Mouse (Mus musculus) regulatory T cell (primary cell): ENCODE measurements around the gene Brcc3.
"Not testable (repeated sequence)": the region's sequence is repeated elsewhere in the genome, so short reads cannot be mapped to it uniquely, and the experiment has no call there.

Source experiments
- in situ Hi-C: fragments of 300-600 bp; cut with MboI, MseI; formaldehyde crosslinking; loops from one replicate; pipeline ENCODE4 v1.15.1; 2025; ENCODE audit warnings: high pct_unique_total_duplicates

Brcc3 gene

DNA sequence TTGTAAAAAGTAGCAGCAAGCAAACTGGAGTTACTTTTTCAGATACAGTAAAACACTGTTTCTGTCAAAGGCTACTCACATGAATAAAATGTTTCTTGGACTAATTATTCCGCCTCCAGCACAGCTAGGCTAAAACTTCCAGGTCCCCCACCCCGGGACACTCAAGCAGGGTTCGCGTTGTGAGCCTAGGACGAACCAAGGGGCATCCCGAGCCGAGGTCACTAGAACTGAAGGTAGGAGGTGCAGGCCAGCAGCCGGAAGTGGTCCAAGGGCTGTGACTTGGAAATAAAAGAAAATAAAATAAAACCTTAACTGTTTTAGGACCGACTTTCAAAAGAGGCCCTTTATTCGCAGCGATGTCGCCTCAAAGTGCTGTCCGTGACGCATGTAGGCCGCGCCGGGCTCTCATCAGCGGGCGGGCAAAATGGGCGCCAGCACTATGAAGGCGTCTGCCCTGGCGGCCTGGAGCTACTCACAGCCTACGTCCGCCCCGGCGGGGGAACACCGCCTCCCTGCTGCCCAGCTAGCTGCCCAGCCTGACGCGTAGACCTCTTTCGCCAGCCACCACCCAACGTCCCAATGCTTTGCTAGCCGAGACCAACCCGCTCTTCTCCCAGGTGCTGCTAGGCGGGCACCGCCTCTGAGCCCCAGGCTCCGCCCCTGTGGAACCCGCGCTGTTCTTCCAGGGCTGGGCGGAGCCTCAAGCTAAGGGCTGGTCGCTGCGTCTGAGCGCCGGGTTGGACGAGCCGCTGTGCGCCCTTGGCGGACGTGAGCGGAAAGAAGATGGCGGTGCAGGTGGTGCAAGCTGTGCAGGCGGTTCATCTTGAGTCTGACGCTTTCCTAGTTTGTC, at the start of gene Brcc3, which contains the start of the genes Cmc4 and Mtcp1:
Brcc3 (plus strand) TSS at position 693 of the 850 bp plus-strand sequence.
Cmc4 (minus strand) TSS at position 649 of the 850 bp plus-strand sequence.
Mtcp1 (minus strand) TSS at position 653 of the 850 bp plus-strand sequence.
- in situ Hi-C loops: no loop called here

DNA sequence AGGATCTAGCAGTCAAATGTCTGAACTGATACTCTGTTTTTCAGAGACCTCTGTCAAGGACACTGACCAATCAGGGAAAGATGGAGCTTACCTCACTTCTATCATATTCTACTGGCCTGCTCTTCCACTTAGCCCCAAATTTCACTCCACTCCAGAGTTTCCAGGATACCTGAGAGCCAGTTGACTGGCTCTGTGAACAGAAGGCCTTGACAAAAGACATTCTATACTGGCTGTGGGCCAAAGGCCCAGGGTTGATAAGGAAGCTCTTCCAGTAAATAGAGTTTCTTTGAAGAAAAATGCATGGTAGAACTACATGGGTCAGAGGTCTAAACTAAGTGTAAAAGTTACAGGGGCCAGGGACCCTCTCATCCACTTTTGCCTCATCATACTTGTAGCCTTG, 46.2 kb upstream of the Brcc3 start:
- in situ Hi-C loops: no loop called here

DNA sequence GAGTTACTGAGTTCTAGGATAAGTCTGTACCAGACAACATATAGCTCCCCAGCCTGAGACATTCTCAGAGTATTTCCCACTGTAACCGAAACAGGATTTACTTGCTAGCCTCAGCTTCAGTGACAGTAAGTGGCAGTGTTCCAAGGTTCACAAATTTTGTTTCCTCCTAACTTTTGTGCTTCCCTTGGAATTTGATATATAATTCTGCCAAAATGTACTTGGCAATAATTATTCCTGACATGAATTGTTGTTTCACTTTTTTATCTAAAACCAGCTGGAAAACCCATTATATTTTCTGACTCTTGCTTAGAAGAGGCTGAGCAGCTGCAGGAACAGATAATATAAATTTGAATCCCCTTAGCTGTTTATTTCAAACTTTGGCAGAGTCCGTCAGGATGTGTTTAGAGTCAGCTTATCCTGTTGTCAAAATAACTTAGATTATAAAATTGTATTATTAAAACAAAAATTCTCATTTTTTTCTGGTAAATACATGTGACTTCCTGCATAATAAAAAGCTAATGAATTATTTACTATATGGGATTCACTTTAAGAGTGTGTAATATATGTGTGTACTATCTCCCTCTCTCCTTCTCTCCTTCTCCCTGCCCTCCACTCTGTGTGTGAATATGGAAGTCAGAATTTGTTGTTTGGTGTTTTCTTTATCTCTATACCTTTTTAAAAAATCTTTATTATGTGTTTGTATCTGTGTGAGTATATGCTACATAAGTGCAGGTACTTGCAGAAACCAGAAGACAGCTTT, 43.6 kb upstream of the Brcc3 start:
- in situ Hi-C loops: no loop called here

DNA sequence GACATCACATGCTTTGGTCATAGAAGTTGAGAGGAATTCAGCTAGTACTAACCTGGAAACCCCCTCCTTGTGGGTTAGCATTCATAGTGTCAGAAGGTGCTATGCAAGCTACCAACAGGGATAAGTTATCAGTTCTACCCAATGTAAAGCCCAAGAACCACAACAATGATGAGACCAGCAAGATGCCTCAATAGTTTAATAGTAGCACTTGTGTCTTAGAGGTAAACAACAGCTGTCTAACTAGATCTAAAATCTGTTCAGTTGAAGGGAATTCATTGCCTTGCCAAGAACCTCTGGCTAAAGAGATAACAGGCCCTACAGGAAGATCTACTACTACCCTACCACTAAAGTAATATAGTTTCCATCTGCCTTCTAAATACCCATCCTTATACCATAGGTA, 39.6 kb upstream of the Brcc3 start:
- in situ Hi-C loops: no loop called here

DNA sequence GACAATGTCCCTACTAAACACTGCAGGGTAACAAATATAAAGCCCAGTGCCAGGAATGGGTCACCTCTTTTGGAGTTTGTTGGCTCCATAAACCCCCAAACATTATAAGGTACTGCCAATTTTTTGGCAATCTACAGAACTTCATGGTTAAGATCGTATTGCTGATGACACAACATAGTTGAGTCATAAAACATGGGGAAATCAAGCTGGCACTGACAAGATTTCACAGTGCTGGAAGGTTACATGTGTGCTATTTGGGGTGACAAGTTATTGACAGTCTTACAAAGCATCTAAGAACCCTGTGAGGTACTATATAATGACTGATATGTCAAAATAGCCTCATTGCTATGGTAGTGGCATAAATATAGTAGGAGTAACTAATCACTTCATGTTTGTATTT, 35.3 kb upstream of the Brcc3 start:
- in situ Hi-C loops: no loop called here

DNA sequence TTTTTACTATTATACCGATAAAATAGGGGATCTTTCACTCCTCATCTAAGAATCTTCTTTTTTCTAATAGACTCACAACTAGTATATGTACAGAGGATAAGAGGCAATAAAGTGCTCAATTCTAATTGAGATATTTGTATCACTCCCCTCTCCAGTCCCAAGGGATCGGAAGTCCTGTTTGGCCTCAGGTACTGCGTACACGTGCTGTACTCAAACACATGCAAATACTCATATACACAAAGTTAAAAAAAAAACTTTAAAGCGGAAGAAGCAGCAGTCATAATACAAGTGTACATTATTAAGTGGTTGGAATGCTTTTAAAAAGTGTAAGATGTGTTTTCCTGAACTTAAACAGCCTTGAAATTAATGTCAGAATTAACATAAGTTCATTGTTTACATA, 34.7 kb upstream of the Brcc3 start:
- in situ Hi-C loops: no loop called here

DNA sequence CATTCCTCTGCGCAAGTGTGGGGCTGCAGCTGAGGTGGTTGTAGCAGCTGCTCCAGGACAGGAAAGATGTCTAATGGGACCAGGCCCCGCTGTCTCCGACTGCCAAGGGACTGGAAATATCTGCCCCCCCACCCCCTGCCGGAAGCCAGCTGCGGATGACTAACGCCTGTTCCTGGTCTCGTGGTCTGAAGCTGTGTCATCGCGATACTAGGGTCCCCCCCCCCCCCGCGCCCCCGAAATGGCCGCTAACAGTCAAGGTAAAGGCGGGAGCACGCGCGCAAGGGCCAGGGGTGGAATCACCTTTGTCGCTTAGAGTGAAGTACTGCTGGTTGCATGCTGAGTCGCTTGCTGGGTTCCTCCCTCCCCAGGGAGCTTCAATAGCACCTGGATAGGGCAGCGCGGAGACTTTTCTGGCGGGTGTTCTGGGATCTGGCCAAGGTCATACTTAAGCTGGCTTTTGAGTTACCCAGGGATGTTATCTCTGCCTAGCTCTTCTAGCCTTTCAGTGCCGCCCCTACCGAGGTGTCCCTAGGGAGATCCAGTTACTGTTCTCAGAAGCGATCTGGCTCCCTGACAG, 34.1 kb upstream of the Brcc3 start, which contains the start of the genes Fundc2 and F8:
Fundc2 (plus strand) TSS at position 205 of the 577 bp plus-strand sequence.
F8 (minus strand) TSS at position 421 of the 577 bp plus-strand sequence.
- in situ Hi-C loops: no loop called here

DNA sequence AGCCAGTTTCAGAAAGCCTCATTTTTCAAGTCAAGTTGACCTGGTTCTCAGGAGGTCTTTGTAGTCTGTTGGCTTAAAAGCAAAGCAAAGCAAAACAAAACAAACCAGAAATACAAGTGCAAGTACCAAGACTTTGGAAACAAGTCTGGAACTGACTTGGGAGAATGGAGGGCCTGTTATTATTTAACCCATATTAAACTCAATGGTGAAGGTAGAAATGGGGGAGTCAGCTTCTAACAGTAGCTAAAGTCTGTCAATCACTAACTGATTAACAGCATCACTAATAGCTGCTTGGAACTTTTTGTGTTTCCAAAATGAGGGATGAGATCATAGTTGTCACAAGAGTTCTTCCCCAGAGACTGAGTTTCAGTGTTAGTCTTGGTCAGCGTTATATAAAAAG, 17.0 kb upstream of the Brcc3 start:
- in situ Hi-C loops: no loop called here

DNA sequence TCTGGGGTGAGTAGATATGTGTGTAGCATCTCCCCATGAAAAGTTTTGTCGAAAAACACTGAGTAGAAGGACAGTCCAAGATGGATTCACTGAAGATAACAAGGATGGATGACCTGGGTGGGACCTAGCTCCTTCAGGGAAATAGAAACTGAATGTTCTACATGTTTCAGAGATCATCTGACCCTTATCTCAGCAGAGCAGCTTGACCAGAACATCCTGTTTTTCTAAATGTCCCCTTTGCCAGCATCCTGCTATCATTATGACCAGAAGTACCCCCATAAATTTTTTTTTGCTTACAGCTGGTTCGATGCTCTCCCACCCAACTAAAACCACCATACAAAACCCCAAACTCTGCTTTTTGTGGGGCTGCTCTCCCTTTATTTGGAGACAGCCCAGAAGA, 13.8 kb upstream of the Brcc3 start:
- in situ Hi-C loops: no loop called here

DNA sequence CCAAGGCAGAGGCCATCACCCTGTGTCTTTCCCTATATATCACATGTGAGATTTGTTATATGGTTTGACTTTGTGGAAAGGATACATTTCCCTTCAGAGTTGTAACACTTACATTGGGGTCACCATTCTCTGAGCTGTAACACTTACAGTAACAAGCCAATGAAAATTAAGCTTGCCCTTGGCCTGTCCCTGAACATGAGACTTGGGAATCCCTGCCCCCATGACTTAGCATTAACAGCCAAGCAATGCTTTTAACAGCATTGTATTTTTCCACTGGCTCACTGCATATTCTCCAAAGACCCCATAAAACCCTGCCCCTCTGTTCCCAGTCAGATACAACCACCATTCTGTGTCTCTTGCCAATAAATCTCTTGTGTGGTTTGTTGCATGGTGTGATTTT, 13.1 kb upstream of the Brcc3 start:
- in situ Hi-C loops: no loop called here

DNA sequence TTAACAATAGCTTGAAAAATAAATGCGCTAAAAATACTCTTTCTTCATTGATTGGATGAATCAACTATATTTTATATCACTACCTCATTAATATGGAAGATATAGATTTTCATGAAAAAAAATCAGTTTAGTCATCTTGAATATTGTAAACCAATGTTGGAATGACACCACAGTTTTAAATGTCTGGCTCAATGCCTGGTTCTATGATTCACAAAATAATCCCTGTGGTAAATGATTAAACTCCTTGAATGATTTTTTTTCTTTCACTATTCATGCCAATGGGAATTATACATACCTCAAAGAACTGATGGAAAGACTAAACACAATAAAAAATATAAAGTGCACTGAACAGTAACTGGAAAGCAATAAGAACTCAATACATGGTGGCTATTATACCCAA, 6.7 kb upstream of the Brcc3 start:
- in situ Hi-C loops: no loop called here

DNA sequence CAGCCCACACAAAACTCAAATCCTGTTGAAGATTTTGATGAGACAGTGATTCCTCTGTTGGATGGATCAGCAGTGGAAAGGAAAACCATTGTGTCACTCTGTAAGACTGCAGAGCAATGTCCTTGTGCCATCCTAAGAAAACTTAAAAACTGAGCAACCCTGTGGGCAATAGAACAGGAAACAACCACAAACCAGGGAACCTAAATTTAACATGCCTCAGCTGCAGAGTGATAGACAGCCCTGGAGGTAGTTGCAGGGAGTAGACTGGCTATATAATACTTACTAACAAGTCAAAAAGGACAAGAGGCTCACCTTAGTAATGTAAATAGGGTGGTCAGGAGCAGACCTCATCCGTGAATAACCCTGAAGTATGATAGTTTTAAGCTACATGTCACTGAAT, 38.2 kb downstream of the Brcc3 start:
- in situ Hi-C loops: no loop called here

DNA sequence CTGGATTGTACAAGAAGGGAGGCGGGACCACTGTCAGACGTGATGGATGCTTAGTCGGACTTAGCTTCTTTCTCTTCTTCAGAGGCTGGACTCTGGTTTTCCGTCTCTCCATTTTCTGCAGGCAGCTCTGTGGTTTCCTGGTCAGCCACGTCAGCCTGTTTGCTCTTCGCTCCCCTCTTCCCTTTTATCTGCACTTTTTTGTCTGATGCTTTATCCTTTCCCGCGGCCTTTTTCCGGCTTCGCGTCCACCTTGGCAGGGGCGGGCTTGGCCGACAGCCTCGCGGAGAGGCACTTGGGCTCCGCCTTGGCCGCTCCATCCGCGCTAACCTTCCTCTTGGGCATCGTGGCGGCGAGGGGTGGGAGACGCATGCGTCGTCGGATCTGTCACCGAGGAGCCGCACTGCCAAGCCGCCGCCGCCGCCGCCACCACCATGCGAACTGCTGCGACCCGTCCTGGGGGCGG, 58.8 kb downstream of the Brcc3 start:
- in situ Hi-C loops: not testable (repeated sequence)

DNA sequence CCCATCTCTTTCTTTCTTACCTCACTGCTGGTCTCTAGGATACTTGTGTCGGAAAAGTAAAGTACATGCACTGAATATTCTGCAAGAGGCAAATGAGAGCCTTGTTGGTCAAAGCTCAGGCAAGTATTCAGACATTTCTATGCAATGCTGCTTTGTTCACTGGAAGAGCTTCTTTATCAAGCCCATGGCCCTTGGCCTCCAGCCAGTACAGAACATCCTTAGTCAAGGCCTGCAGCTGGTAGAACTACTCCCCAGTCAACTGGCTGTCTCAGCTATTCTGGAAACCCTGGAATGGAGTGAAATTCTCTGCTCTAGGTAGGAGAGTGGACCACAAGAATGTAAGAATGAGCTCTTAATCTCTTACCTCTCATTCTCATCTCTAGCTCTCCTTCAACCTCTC, 73.5 kb downstream of the Brcc3 start:
- in situ Hi-C loops: no loop called here
